Mouse (Mus musculus) cerebellum, adult 8-10 months (tissue): Measurements from ENCODE around the gene Qrich1.
A peak's percentile ranks its signal among the peaks of the same experiment; 100 is the strongest.

Experiments
- DNase-seq: peaks from one replicate; pipeline ENCODE4 v3.0.0; 2022

Gene Qrich1

GRCm38 (mm10) chr9:108493246-108493645 lies 23.4 kb upstream of the Qrich1 start:
- DNase-seq: no peak

- no peak for DNase-seq
These were observed 22.3 kb upstream of the Qrich1 start for GRCm38 (mm10) chr9:108494146-108494825.

GRCm38 (mm10) chr9:108494905-108495304 lies 21.7 kb upstream of the Qrich1 start:
- no peak for DNase-seq

- no peak for DNase-seq
These were observed 17.4 kb upstream of the Qrich1 start for GRCm38 (mm10) chr9:108499231-108499630.

GRCm38 (mm10) chr9:108499943-108500342 lies 16.7 kb upstream of the Qrich1 start:
- DNase-seq: no peak

GRCm38 (mm10) chr9:108506901-108507300 lies 9.7 kb upstream of the Qrich1 start:
- DNase-seq: no peak

- peak; percentile 91 for DNase-seq
These were observed 8.8 kb upstream of the Qrich1 start, which contains the start of gene Qars for GRCm38 (mm10) chr9:108507619-108508434. TSS of gene Qars (plus strand) at chr9:108507706.

GRCm38 (mm10) chr9:108508776-108509175 lies 7.8 kb upstream of the Qrich1 start:
- DNase-seq: no peak

GRCm38 (mm10) chr9:108517253-108517930 lies 786 bp downstream of the Qrich1 start:
- peak; percentile 78 for DNase-seq

- no peak for DNase-seq
These were observed 1.3 kb downstream of the Qrich1 start for GRCm38 (mm10) chr9:108517931-108518332.

GRCm38 (mm10) chr9:108521604-108522003 lies 5.0 kb downstream of the Qrich1 start:
- no peak for DNase-seq

- DNase-seq: no peak
These were observed 6.7 kb downstream of the Qrich1 start for GRCm38 (mm10) chr9:108523341-108523740.

GRCm38 (mm10) chr9:108525400-108525799 lies 8.8 kb downstream of the Qrich1 start:
- no peak for DNase-seq

GRCm38 (mm10) chr9:108530954-108531353 lies 14.3 kb downstream of the Qrich1 start:
- DNase-seq: no peak

- no peak for DNase-seq
These were observed 14.9 kb downstream of the Qrich1 start for GRCm38 (mm10) chr9:108531496-108531895.

- no peak for DNase-seq
These were observed 24.2 kb downstream of the Qrich1 start for GRCm38 (mm10) chr9:108540846-108541245.

GRCm38 (mm10) chr9:108545986-108546385 lies 29.4 kb downstream of the Qrich1 start:
- DNase-seq: no peak

GRCm38 (mm10) chr9:108546875-108547274 lies 30.3 kb downstream of the Qrich1 start:
- DNase-seq: no peak

GRCm38 (mm10) chr9:108559169-108559568 lies 42.6 kb downstream of the Qrich1 start:
- DNase-seq: no peak

GRCm38 (mm10) chr9:108560227-108560841 lies 43.7 kb downstream of the Qrich1 start, which contains the start of gene Impdh2:
TSS of gene Impdh2 (plus strand) at chr9:108560286.
- peak; percentile 85 for DNase-seq

- DNase-seq: no peak
These were observed 47.1 kb downstream of the Qrich1 start for GRCm38 (mm10) chr9:108563671-108564070.

GRCm38 (mm10) chr9:108564131-108564530 lies 47.5 kb downstream of the Qrich1 start:
- DNase-seq: no peak
